Mouse (Mus musculus) macrophage (primary cell): Measurements from ENCODE around the gene Nxph1. TPM values are rescaled to one million over a fixed set of nuclear protein-coding genes. Genes with fewer than 3 reads are reported as not detected.

Experiments
- H3K27ac ChIP-seq: fragments of 350-480 bp; formaldehyde crosslinking; 2 replicates; pipeline ENCODE4 v1.9.0; 2021
- H3K36me3 ChIP-seq: fragments of 350-480 bp; formaldehyde crosslinking; 2 replicates; pipeline ENCODE4 v1.9.0; 2021; ENCODE audit errors: inconsistent target
- H3K4me3 ChIP-seq: fragments of 350-480 bp; formaldehyde crosslinking; 2 replicates; pipeline ENCODE4 v1.9.0; 2021; ENCODE audit errors: inconsistent target
- H3K79me2 ChIP-seq: fragments of 350-480 bp; formaldehyde crosslinking; 2 replicates; pipeline ENCODE4 v1.9.0; 2021; ENCODE audit errors: inconsistent target
- whole genome bisulfite sequencing: methylation state at CpG from one replicate; pipeline ENCODE4 v1.1.7; 2026; ENCODE audit warnings: inconsistent platforms; ENCODE audit not compliant: missing documents; 5-methylcytosine and 5-hydroxymethylcytosine counted together
- polyA plus RNA-seq: library from polyadenylated mRNA; stranded (reverse); fragments of 250-400 nt; gene quantifications from 3 replicates; pipeline ENCODE4 v1.2.4, GENCODE M21; 2018; ENCODE audit warnings: inconsistent platforms

The Nxph1 gene
- polyA plus RNA-seq, 1 experiment from 2014 or later: not detected

- H3K4me3 ChIP-seq: no peak overlapping the region
- no peak overlapping the region for H3K27ac ChIP-seq
- no peaks in the 10 kb centered on the region for H3K36me3 ChIP-seq
- H3K79me2 ChIP-seq: no peaks in the 10 kb centered on the region
- WGBS: 91% methylated on average over 1 of the region's 1 CpGs
These were observed 91.1 kb downstream of the Nxph1 start for GRCm38 (mm10) chr6:9039286-9039685.

- H3K4me3 ChIP-seq: no peak overlapping the region
- H3K79me2 ChIP-seq: no peaks in the 10 kb centered on the region
- WGBS: 73% methylated on average over 3 of the region's 3 CpGs
- no peak overlapping the region for H3K27ac ChIP-seq
- no peaks in the 10 kb centered on the region for H3K36me3 ChIP-seq
These were observed 92.8 kb downstream of the Nxph1 start for GRCm38 (mm10) chr6:9040991-9041390.

GRCm38 (mm10) chr6:9042391-9042790, 94.2 kb downstream of the Nxph1 start:
- H3K36me3 ChIP-seq: no peaks in the 10 kb centered on the region
- H3K27ac ChIP-seq: no peak overlapping the region
- no peak overlapping the region for H3K4me3 ChIP-seq
- no peaks in the 10 kb centered on the region for H3K79me2 ChIP-seq
- 31% methylated on average over 1 of the region's 1 CpGs for WGBS

- H3K36me3 ChIP-seq: no peaks in the 10 kb centered on the region
- WGBS: 66% methylated on average over 2 of the region's 2 CpGs
These were observed 98.6 kb downstream of the Nxph1 start for GRCm38 (mm10) chr6:9046815-9047214.

GRCm38 (mm10) chr6:9061261-9062105, 113.3 kb downstream of the Nxph1 start:
- no peaks in the 10 kb centered on the region for H3K36me3 ChIP-seq
- 85% methylated on average over 4 of the region's 4 CpGs for WGBS
- no peaks in the 10 kb centered on the region for H3K79me2 ChIP-seq
- H3K4me3 ChIP-seq: no peak overlapping the region
- no peak overlapping the region for H3K27ac ChIP-seq

More at GRCm38 (mm10) chr6:9046815-9047214, 98.6 kb downstream of the Nxph1 start:
- Histone ChIP-seq H3K79me2 (no peaks in the 10 kb centered on the region), H3K27ac (no peak overlapping the region), H3K4me3 (no peak overlapping the region)

- H3K4me3 ChIP-seq: no peak overlapping the region
- 89% methylated on average over 3 of the region's 3 CpGs for WGBS
- H3K79me2 ChIP-seq: no peaks in the 10 kb centered on the region
- no peaks in the 10 kb centered on the region for H3K36me3 ChIP-seq
- H3K27ac ChIP-seq: no peak overlapping the region
These were observed 118.2 kb downstream of the Nxph1 start for GRCm38 (mm10) chr6:9066435-9066834.

- Histone ChIP-seq H3K27ac (no peak overlapping the region), H3K4me3 (no peak overlapping the region), H3K36me3 (no peaks in the 10 kb centered on the region), H3K79me2 (no peaks in the 10 kb centered on the region)
- WGBS: 78% methylated on average over 7 of the region's 7 CpGs
These were observed 121.7 kb downstream of the Nxph1 start for GRCm38 (mm10) chr6:9069913-9070312.

- Histone ChIP-seq H3K36me3 (no peaks in the 10 kb centered on the region), H3K4me3 (no peak overlapping the region), H3K79me2 (no peaks in the 10 kb centered on the region), H3K27ac (no peak overlapping the region)
- 66% methylated on average over 2 of the region's 2 CpGs for WGBS
These were observed 128.2 kb downstream of the Nxph1 start for GRCm38 (mm10) chr6:9076463-9076862.

GRCm38 (mm10) chr6:9077793-9078689, 129.8 kb downstream of the Nxph1 start:
- H3K4me3 ChIP-seq: no peak overlapping the region
- H3K79me2 ChIP-seq: no peaks in the 10 kb centered on the region
- WGBS: 61% methylated on average over 4 of the region's 4 CpGs
- no peak overlapping the region for H3K27ac ChIP-seq
- no peaks in the 10 kb centered on the region for H3K36me3 ChIP-seq

GRCm38 (mm10) chr6:9083851-9084250, 135.6 kb downstream of the Nxph1 start:
- 89% methylated on average over 3 of the region's 3 CpGs for WGBS

GRCm38 (mm10) chr6:9097345-9097744, 149.1 kb downstream of the Nxph1 start:
- WGBS: 93% methylated on average over 2 of the region's 2 CpGs
- Histone ChIP-seq H3K79me2 (no peaks in the 10 kb centered on the region), H3K4me3 (no peak overlapping the region), H3K27ac (no peak overlapping the region), H3K36me3 (no peaks in the 10 kb centered on the region)

More at GRCm38 (mm10) chr6:9083851-9084250, 135.6 kb downstream of the Nxph1 start:
- Histone ChIP-seq H3K36me3 (no peaks in the 10 kb centered on the region), H3K79me2 (no peaks in the 10 kb centered on the region), H3K4me3 (no peak overlapping the region), H3K27ac (no peak overlapping the region)

- H3K79me2 ChIP-seq: no peaks in the 10 kb centered on the region
- H3K4me3 ChIP-seq: no peak overlapping the region
- no peaks in the 10 kb centered on the region for H3K36me3 ChIP-seq
- H3K27ac ChIP-seq: no peak overlapping the region
These were observed 159.1 kb downstream of the Nxph1 start for GRCm38 (mm10) chr6:9107366-9107765.

- 78% methylated on average over 2 of the region's 2 CpGs for WGBS
- H3K79me2 ChIP-seq: no peaks in the 10 kb centered on the region
- no peak overlapping the region for H3K4me3 ChIP-seq
- no peak overlapping the region for H3K27ac ChIP-seq
- H3K36me3 ChIP-seq: no peaks in the 10 kb centered on the region
These were observed 170.9 kb downstream of the Nxph1 start for GRCm38 (mm10) chr6:9119136-9119535.

GRCm38 (mm10) chr6:9124321-9124914, 176.2 kb downstream of the Nxph1 start:
- H3K79me2 ChIP-seq: no peaks in the 10 kb centered on the region
- H3K27ac ChIP-seq: no peak overlapping the region
- no peaks in the 10 kb centered on the region for H3K36me3 ChIP-seq
- WGBS: 91% methylated on average over 9 of the region's 12 CpGs
- H3K4me3 ChIP-seq: no peak overlapping the region
